In the genomic region with DNA sequence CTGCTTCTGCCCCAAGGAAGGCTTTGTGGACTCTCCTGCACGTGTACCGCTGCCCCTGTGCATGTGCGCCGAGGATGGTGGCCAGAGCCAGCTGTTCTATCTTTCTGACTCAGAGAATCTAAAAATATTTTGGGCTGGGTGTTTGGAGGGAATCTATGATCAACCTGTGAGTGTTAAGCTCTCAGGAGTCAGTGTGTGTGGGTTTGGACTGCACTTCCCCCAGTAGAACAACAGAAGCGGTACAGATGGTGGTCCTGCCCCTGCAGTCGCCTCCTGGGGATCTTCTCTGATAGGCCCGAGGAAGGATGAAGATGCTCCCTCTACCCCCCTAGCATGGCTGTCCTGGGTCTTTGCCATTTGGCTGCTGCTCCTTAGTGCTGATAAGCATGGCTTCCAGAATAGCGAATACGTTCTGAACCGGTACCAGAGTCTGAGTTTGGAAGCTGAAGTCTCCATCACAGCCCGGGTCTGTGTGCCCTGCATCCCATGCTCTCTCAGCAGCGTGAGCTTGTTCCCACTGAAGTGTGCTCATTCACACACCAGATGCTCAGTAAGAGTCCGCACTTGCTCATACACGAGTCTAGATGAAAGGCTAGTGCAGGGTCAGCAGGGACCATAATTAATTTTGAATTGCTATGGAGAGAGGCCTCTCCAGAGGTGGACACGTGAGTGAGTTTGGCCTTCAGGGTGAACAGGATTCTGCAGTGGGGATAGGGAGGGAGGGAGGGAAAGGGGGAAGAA, we compare ENCODE assay signal across 9 mouse cellular contexts. TPM values are rescaled to one million over a fixed set of nuclear protein-coding genes. Genes with fewer than 3 reads are reported as not detected.
DNase-seq lines count a peak whose midpoint lies in the region; ATAC-seq lines count a peak whose summit lies in the region.
"Had no signal": no experiment of that assay in that cellular context is flagged by ENCODE, and none has a peak within 500 bp of the region (broad histone marks: within the 10 kb centered on the region; RNA-seq: fewer than 3 reads in every experiment).

No protein-coding gene starts in this region.

- DNase-seq in heart, postnatal 4 days, result peak; percentile 47
- DNase-seq in heart, postnatal 25 days (ENCODE audit: low spot score), result no peak
- DNase-seq in cerebellum, adult 9-10 months, result peak; percentile 71
- peak; percentile 46 to 59 for DNase-seq in layer of hippocampus, adult 8-10 months (ENCODE audit: low spot score in 2 of 2)
- no peak for DNase-seq in kidney, adult 11 months
- no peak for DNase-seq in urinary bladder, adult 18-20 months (ENCODE audit: low spot score in 2 of 2)
- DNase-seq in spleen, postnatal 10 days (ENCODE audit: low spot score in 2 of 2), result no peak

- 54% methylated on average over 15 of the region's 15 CpGs for WGBS in neural tube, embryonic 15.5 days

- no peak overlapping the region for H3K4me3 ChIP-seq in neural tube, embryonic 15.5 days (replicated peaks)

- peak overlapping the region; percentile 64 for H3K27ac ChIP-seq in neural tube, embryonic 15.5 days (replicated peaks)

- H3K4me1 ChIP-seq in neural tube, embryonic 15.5 days, result peaks cover 23% of the 10 kb centered on the region

- no peak overlapping the region for H3K4me2 ChIP-seq in neural tube, embryonic 15.5 days

- H3K9ac ChIP-seq in neural tube, embryonic 15.5 days (replicated peaks), result no peak overlapping the region

- H3K36me3 ChIP-seq in neural tube, embryonic 15.5 days, result peaks cover 15% of the 10 kb centered on the region

- ATAC-seq in neural tube, embryonic 15.5 days (ENCODE audit: low FRiP score), result no peak

- intact Hi-C loops in heart, postnatal 25 days (cut with DNase I), result no loop called here

- H3K9me3 ChIP-seq in neural tube, embryonic 15.5 days (replicated peaks), result no peaks in the 10 kb centered on the region

- no peaks in the 10 kb centered on the region for H3K27me3 ChIP-seq in neural tube, embryonic 15.5 days (replicated peaks)

RNA-seq across cellular contexts. Expression of a gene that starts 30.1 kb away (rescaled TPM):
- total RNA-seq in heart, postnatal 4 days (2021), result 10 to 100 TPM; 19.3 to 23.8 TPM
- 10 to 100 TPM; 11.5 to 16.7 TPM for total RNA-seq in heart, postnatal 25 days (2021)
- 100 to 1,000 TPM; 152 to 193 (median 182) TPM for total RNA-seq in layer of hippocampus, adult 8-10 months (2022)
- polyA plus RNA-seq in neural tube, embryonic 15.5 days (2015; fragmentation: Nextera tagmentation; extraction: Ambion mirVana), result 29.8 and 31.9 TPM in 2 replicates

RNA-seq across cellular contexts. Expression of a gene that starts 33.2 kb away (rescaled TPM):
- total RNA-seq in heart, postnatal 4 days (2021), result not detected
- total RNA-seq in heart, postnatal 25 days (2021), result not detected
- total RNA-seq in layer of hippocampus, adult 8-10 months (2022), result 1 to 10 TPM in 1 of 4 experiments, under 1 TPM in 2, not detected in 1; 0.41 to 1.1 (median 0.43) TPM
- 1.6 and 1.7 TPM in 2 replicates for polyA plus RNA-seq in neural tube, embryonic 15.5 days (2015; fragmentation: Nextera tagmentation; extraction: Ambion mirVana)
- total RNA-seq: ES-E14 had no signal

RNA-seq across cellular contexts. Expression of a gene that starts 42.8 kb away (rescaled TPM):
- total RNA-seq in heart, postnatal 4 days (2021), result 10 to 100 TPM; 39.5 to 40.8 TPM
- total RNA-seq in heart, postnatal 25 days (2021), result 10 to 100 TPM; 35.4 to 36.4 TPM
- 10 to 100 TPM; 28.4 to 37.8 (median 32.3) TPM for total RNA-seq in layer of hippocampus, adult 8-10 months (2022)
- polyA plus RNA-seq in neural tube, embryonic 15.5 days (2015; fragmentation: Nextera tagmentation; extraction: Ambion mirVana), result 26.9 and 31.6 TPM in 2 replicates

Comparison
In these comparisons a context has a peak if more than half of its experiments do, and no peak if none do; other contexts are left out.
1. DNase-seq: peak in heart, postnatal 4 days (single experiment), cerebellum, adult 9-10 months (single experiment) and layer of hippocampus, adult 8-10 months (2 of 2); none in heart, postnatal 25 days (single experiment), kidney, adult 11 months (single experiment), urinary bladder, adult 18-20 months (0 of 2) and spleen, postnatal 10 days (0 of 2).
2. RNA of a gene that starts 30.1 kb away (total RNA-seq): 152 to 193 TPM in layer of hippocampus, adult 8-10 months; 19.3 to 23.8 TPM in heart, postnatal 4 days and 11.5 to 16.7 TPM in heart, postnatal 25 days; every median in the first group is over 4 times any median in the second.